Mouse (Mus musculus): ENCODE measurements around the gene Prss54. TPM values are rescaled to one million over a fixed set of nuclear protein-coding genes. Genes with fewer than 3 reads are reported as not detected.
A peak's percentile ranks its signal among the peaks of the same experiment; 100 is the strongest.

Gene Prss54
- polyA plus RNA-seq, 1 experiment from 2014 or later = not detected

GRCm38 (mm10) chr8:95602168-95602567 lies 26.0 kb upstream of the Prss54 start:
- no peak overlapping the region for H3K9ac ChIP-seq
- no peak for ATAC-seq (ENCODE audit: insufficient read depth)
- no peaks in the 10 kb centered on the region for H3K4me1 ChIP-seq (ENCODE audit: insufficient read depth)
- no peak overlapping the region for H3K27ac ChIP-seq (ENCODE audit: low read depth)
- 62% methylated on average over 2 of the region's 2 CpGs for WGBS
- TF ChIP-seq CTCF (IDR thresholded peaks at IDR 0.05; ENCODE audit: low read depth) = no peak
- no peak overlapping the region for H3K4me2 ChIP-seq
- H3K36me3 ChIP-seq (ENCODE audit: insufficient read depth) = no peaks in the 10 kb centered on the region
- H3K4me3 ChIP-seq (ENCODE audit: low read depth, low read length) = no peak overlapping the region
- no peaks in the 10 kb centered on the region for H3K27me3 ChIP-seq (ENCODE audit: insufficient read depth, low read length)
- no peaks in the 10 kb centered on the region for H3K9me3 ChIP-seq (ENCODE audit: low read depth, low read length)
- no peak for DNase-seq

GRCm38 (mm10) chr8:95601306-95601705 lies 25.2 kb upstream of the Prss54 start:
- Histone ChIP-seq H3K36me3 (ENCODE audit: insufficient read depth) (no peaks in the 10 kb centered on the region), H3K4me3 (ENCODE audit: low read depth, low read length) (no peak overlapping the region), H3K4me2 (no peak overlapping the region), H3K4me1 (ENCODE audit: insufficient read depth) (no peaks in the 10 kb centered on the region), H3K9ac (no peak overlapping the region), H3K27me3 (ENCODE audit: insufficient read depth, low read length) (no peaks in the 10 kb centered on the region), H3K9me3 (ENCODE audit: low read depth, low read length) (no peaks in the 10 kb centered on the region), H3K27ac (ENCODE audit: low read depth) (no peak overlapping the region)
- ATAC-seq (ENCODE audit: insufficient read depth) (no peak), DNase-seq (no peak)
- 63% methylated on average over 15 of the region's 15 CpGs for WGBS
- TF ChIP-seq CTCF (IDR thresholded peaks at IDR 0.05; ENCODE audit: low read depth) = no peak

- Histone ChIP-seq H3K4me3 (ENCODE audit: low read depth, low read length) (no peak overlapping the region), H3K36me3 (ENCODE audit: insufficient read depth) (no peaks in the 10 kb centered on the region), H3K4me1 (ENCODE audit: insufficient read depth) (no peaks in the 10 kb centered on the region), H3K4me2 (peak overlapping the region; percentile 23; the same call in 1 of the 2 replicates), H3K9me3 (ENCODE audit: low read depth, low read length) (no peaks in the 10 kb centered on the region), H3K9ac (no peak overlapping the region), H3K27ac (ENCODE audit: low read depth) (no peak overlapping the region), H3K27me3 (ENCODE audit: insufficient read depth, low read length) (no peaks in the 10 kb centered on the region)
- peak; percentile 86 for DNase-seq
- ATAC-seq (ENCODE audit: insufficient read depth) = no peak
- WGBS = 7% methylated on average over 11 of the region's 11 CpGs
- TF ChIP-seq CTCF (IDR thresholded peaks at IDR 0.05; ENCODE audit: low read depth) = peak; percentile 82
These were observed 23.7 kb upstream of the Prss54 start for GRCm38 (mm10) chr8:95599861-95600260.

GRCm38 (mm10) chr8:95596841-95597241 lies 20.7 kb upstream of the Prss54 start:
- no peak overlapping the region for H3K4me3 ChIP-seq (ENCODE audit: low read depth, low read length)
- DNase-seq (no peak), ATAC-seq (ENCODE audit: insufficient read depth) (no peak)
- WGBS = 21% methylated on average over 4 of the region's 4 CpGs
- no peak overlapping the region for H3K27ac ChIP-seq (ENCODE audit: low read depth)
- TF ChIP-seq CTCF (IDR thresholded peaks at IDR 0.05; ENCODE audit: low read depth) = no peak
- no peaks in the 10 kb centered on the region for H3K4me1 ChIP-seq (ENCODE audit: insufficient read depth)
- no peak overlapping the region for H3K9ac ChIP-seq
- no peaks in the 10 kb centered on the region for H3K36me3 ChIP-seq (ENCODE audit: insufficient read depth)
- H3K9me3 ChIP-seq (ENCODE audit: low read depth, low read length) = no peaks in the 10 kb centered on the region
- no peaks in the 10 kb centered on the region for H3K27me3 ChIP-seq (ENCODE audit: insufficient read depth, low read length)
- no peak overlapping the region for H3K4me2 ChIP-seq

GRCm38 (mm10) chr8:95595131-95595530 lies 19.0 kb upstream of the Prss54 start:
- no peak for TF ChIP-seq CTCF (IDR thresholded peaks at IDR 0.05; ENCODE audit: low read depth)
- H3K4me1 ChIP-seq (ENCODE audit: insufficient read depth) = no peaks in the 10 kb centered on the region
- no peak for DNase-seq
- H3K9ac ChIP-seq = no peak overlapping the region
- no peaks in the 10 kb centered on the region for H3K27me3 ChIP-seq (ENCODE audit: insufficient read depth, low read length)
- no peaks in the 10 kb centered on the region for H3K9me3 ChIP-seq (ENCODE audit: low read depth, low read length)
- no peaks in the 10 kb centered on the region for H3K36me3 ChIP-seq (ENCODE audit: insufficient read depth)
- H3K4me3 ChIP-seq (ENCODE audit: low read depth, low read length) = no peak overlapping the region
- 79% methylated on average over 14 of the region's 14 CpGs for WGBS
- no peak overlapping the region for H3K27ac ChIP-seq (ENCODE audit: low read depth)
- H3K4me2 ChIP-seq = no peak overlapping the region
- no peak for ATAC-seq (ENCODE audit: insufficient read depth)

- no peak overlapping the region for H3K9ac ChIP-seq
- H3K27ac ChIP-seq (ENCODE audit: low read depth) = no peak overlapping the region
- H3K4me3 ChIP-seq (ENCODE audit: low read depth, low read length) = no peak overlapping the region
- H3K4me1 ChIP-seq (ENCODE audit: insufficient read depth) = no peaks in the 10 kb centered on the region
- no peaks in the 10 kb centered on the region for H3K27me3 ChIP-seq (ENCODE audit: insufficient read depth, low read length)
- H3K36me3 ChIP-seq (ENCODE audit: insufficient read depth) = no peaks in the 10 kb centered on the region
- ATAC-seq (ENCODE audit: insufficient read depth) (no peak), DNase-seq (no peak)
- no peaks in the 10 kb centered on the region for H3K9me3 ChIP-seq (ENCODE audit: low read depth, low read length)
- WGBS = 81% methylated on average over 7 of the region's 7 CpGs
- no peak overlapping the region for H3K4me2 ChIP-seq
- no peak for TF ChIP-seq CTCF (IDR thresholded peaks at IDR 0.05; ENCODE audit: low read depth)
These were observed 17.6 kb upstream of the Prss54 start for GRCm38 (mm10) chr8:95593439-95594393.

- Histone ChIP-seq H3K9me3 (ENCODE audit: low read depth, low read length) (no peaks in the 10 kb centered on the region), H3K4me1 (ENCODE audit: insufficient read depth) (no peaks in the 10 kb centered on the region), H3K27ac (ENCODE audit: low read depth) (no peak overlapping the region), H3K9ac (no peak overlapping the region), H3K4me3 (ENCODE audit: low read depth, low read length) (no peak overlapping the region), H3K27me3 (ENCODE audit: insufficient read depth, low read length) (no peaks in the 10 kb centered on the region), H3K4me2 (no peak overlapping the region), H3K36me3 (ENCODE audit: insufficient read depth) (no peaks in the 10 kb centered on the region)
- DNase-seq (no peak), ATAC-seq (ENCODE audit: insufficient read depth) (no peak)
- WGBS = 79% methylated on average over 12 of the region's 12 CpGs
- TF ChIP-seq CTCF (IDR thresholded peaks at IDR 0.05; ENCODE audit: low read depth) = no peak
These were observed 16.1 kb upstream of the Prss54 start for GRCm38 (mm10) chr8:95592131-95592780.

Measured in lung, embryonic 14.5 days (tissue).